Mouse (Mus musculus) kidney, adult 2 months (tissue): ENCODE data around the gene Dync1li1. TPM values are rescaled to one million over a fixed set of nuclear protein-coding genes. Genes with fewer than 3 reads are reported as not detected.

Source experiments
- DNase-seq: peaks from one replicate; pipeline ENCODE4 v3.0.0; 2021
- H3K27ac ChIP-seq: fragments of 200-500 bp; 2 replicates; pipeline ENCODE4 v1.5.1; 2012; ENCODE audit warnings: low read depth, low read length, control low read depth, inconsistent platforms; ENCODE audit not compliant: insufficient read depth
- H3K27me3 ChIP-seq: fragments of 200-500 bp; replicated peaks from 2 replicates; pipeline ENCODE4 v1.6.1; 2012; ENCODE audit warnings: mild to moderate bottlenecking, moderate library complexity, low read length, inconsistent platforms; ENCODE audit not compliant: control insufficient read depth, insufficient read depth
- H3K36me3 ChIP-seq: fragments of 200-500 bp; 2 replicates; pipeline ENCODE4 v1.6.1; 2012; ENCODE audit warnings: mild to moderate bottlenecking, moderate library complexity, low read length, inconsistent platforms; ENCODE audit not compliant: control insufficient read depth, insufficient read depth
- H3K4me1 ChIP-seq: fragments of 200-500 bp; 2 replicates; pipeline ENCODE4 v1.6.1; 2011; ENCODE audit warnings: low read length; ENCODE audit not compliant: control insufficient read depth, insufficient read depth
- H3K4me3 ChIP-seq: fragments of 200-500 bp; 2 replicates; pipeline ENCODE4 v1.5.1; 2011; ENCODE audit warnings: mild to moderate bottlenecking, low read depth, low read length, control low read depth; ENCODE audit not compliant: insufficient read depth
- CTCF ChIP-seq: fragments of 200-500 bp; conservative IDR thresholded peaks from 2 replicates; pipeline ENCODE4 v1.5.1; 2011; ENCODE audit warnings: low read depth, mild to moderate bottlenecking, control low read depth, low read length, moderate library complexity, mixed read lengths; ENCODE audit not compliant: insufficient read depth, insufficient read length
- POLR2A ChIP-seq: fragments of 200-500 bp; IDR thresholded peaks from one replicate; pipeline ENCODE4 v1.6.1; 2011; ENCODE audit warnings: low read depth, low read length, control low read depth
- WGBS: fragments of 180-500 bp; shearing (Covaris S2); methylation state at CpG from one replicate; pipeline ENCODE4 v1.1.7; 2018; 5-methylcytosine and 5-hydroxymethylcytosine counted together
- polyA plus RNA-seq: library from polyadenylated mRNA; depleted of rRNA; stranded (reverse); fragments of >200 nt; gene quantifications from 2 replicates; pipeline ENCODE4 v1.2.3, GENCODE M21; 2012

Gene Dync1li1
- polyA plus RNA-seq, 1 experiment: 24.6 TPM

DNA sequence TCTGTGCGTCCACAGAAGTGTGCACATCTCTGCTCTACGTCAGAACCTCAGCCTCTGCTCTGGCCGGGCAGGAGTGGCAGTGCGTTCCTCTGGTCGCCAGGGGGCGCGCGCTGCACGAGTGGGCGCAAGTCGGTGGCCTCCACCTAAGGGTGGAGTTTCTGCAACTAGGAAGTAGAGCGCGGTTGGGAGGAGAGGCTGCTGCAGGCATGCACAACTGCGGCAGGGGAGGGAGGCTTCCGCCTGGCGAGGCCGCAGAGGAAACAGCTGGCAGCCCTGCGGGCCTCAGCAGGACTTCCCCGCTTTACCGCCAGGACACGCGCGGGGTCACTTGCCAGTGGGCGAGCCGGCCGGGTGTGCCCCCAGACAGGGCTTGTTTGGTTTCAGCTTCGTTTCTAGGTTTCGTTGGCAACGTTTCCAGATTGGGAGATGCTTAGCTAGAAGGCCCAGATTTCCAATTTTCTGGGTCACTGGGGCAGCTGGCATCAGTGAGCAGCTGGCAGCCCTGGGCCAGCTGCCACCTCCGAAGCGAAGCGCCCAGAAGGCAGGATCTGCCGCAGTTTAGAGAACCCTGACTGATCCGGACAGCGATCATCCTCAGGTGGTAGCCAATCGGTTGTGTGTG, 64.4 kb downstream of the Dync1li1 start:
- H3K4me1 ChIP-seq: no peaks in the 10 kb centered on the region
- TF ChIP-seq POLR2A: no peak
- TF ChIP-seq CTCF: peak; percentile 91
- peak overlapping the region; percentile 32 for H3K4me3 ChIP-seq
- no peak overlapping the region for H3K27ac ChIP-seq
- DNase-seq: peak; percentile 94
- no peaks in the 10 kb centered on the region for H3K27me3 ChIP-seq
- 2% methylated on average over 36 of the region's 36 CpGs for WGBS
- no peaks in the 10 kb centered on the region for H3K36me3 ChIP-seq

DNA sequence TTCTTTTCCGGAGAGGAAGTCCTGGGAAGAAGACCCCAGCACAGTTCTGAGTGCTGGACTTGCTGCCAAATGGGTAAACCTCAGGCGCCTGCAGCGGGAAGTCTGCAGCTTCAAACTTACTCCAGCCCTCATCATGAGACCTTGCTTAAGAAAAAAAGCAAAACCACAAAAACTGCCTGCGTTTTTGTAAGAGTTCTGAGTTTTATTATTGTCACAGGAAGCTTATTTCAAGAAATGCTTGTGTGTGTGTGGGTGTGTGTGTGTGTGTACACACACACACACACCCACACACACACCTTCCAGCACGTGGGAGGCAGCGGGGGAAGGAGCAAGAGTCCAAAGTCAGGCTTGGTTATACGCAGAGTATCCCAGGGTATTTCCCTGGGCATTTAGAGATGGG, 69.7 kb downstream of the Dync1li1 start:
- no peak for DNase-seq
- Histone ChIP-seq H3K4me1 (no peaks in the 10 kb centered on the region), H3K27ac (no peak overlapping the region), H3K27me3 (no peaks in the 10 kb centered on the region), H3K36me3 (no peaks in the 10 kb centered on the region), H3K4me3 (no peak overlapping the region)
- no peak for TF ChIP-seq CTCF
- no peak for TF ChIP-seq POLR2A
- 55% methylated on average over 7 of the region's 7 CpGs for WGBS

DNA sequence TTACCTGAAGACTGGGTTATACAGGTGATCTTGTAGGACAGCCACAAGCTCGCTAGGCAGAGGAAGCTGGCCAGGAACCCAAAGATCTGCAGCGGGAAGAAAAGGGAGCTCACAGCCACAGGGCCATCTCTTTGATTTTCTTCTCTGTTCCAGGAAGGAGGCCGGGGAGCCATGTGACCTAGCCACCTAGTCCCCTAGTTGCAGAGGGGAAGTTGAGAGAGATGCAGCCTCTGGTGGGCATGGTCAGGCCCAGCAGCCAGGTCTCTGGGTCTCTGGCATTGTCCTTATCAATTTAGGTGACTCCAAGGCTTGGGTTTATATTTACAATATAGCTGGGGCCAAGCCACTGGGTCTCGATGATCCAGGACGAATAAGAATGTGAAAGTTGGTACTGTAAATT, 70.2 kb downstream of the Dync1li1 start:
- TF ChIP-seq POLR2A (no peak), CTCF (no peak)
- WGBS: 76% methylated on average over 5 of the region's 5 CpGs
- Histone ChIP-seq H3K4me3 (no peak overlapping the region), H3K27me3 (no peaks in the 10 kb centered on the region), H3K27ac (no peak overlapping the region), H3K36me3 (no peaks in the 10 kb centered on the region), H3K4me1 (no peaks in the 10 kb centered on the region)
- no peak for DNase-seq

DNA sequence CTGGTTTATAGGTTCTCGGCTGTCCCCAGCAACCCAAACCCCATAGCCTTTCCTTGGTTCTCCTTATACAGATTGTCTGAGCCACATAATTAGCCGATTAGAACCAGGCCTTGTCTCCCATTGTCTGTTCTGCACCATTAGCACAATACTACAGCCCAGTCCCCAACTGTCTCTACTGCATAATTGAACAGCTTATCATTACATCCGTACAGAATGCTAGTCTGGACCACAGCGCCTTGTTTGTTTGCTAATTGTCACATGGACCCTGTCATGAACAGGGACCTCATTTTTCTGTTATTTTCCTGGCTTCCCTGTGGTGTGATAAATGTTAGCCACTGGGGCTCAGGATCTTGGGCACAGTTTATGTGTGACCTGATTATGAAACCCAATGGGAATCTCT, 71.3 kb downstream of the Dync1li1 start:
- Histone ChIP-seq H3K4me1 (no peaks in the 10 kb centered on the region), H3K36me3 (no peaks in the 10 kb centered on the region), H3K27ac (no peak overlapping the region), H3K4me3 (no peak overlapping the region), H3K27me3 (no peaks in the 10 kb centered on the region)
- WGBS: 82% methylated on average over 4 of the region's 4 CpGs
- TF ChIP-seq CTCF (no peak), POLR2A (no peak)
- no peak for DNase-seq

DNA sequence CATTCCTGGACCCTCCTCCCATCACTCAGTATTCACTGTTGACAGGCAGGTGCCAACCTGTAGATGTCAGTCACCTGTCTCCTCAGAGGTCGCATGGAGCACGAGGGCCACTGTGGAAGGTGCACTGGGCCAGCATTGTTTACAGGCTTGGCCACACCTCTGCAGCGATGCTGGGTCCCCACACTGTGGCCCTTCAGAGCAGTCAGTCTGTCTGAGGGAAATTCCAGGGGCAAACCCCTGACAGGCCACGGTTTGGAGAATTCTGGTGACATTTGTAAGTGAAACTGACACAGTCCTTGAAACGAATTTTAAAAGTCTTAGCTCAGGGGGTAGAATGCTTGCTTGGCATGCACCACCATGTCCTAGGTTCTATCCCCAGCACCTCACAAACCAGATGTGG, 71.8 kb downstream of the Dync1li1 start:
- 88% methylated on average over 5 of the region's 5 CpGs for WGBS
- Histone ChIP-seq H3K4me1 (no peaks in the 10 kb centered on the region), H3K27ac (no peak overlapping the region), H3K27me3 (no peaks in the 10 kb centered on the region), H3K36me3 (no peaks in the 10 kb centered on the region), H3K4me3 (no peak overlapping the region)
- TF ChIP-seq CTCF (no peak), POLR2A (no peak)
- DNase-seq: no peak

DNA sequence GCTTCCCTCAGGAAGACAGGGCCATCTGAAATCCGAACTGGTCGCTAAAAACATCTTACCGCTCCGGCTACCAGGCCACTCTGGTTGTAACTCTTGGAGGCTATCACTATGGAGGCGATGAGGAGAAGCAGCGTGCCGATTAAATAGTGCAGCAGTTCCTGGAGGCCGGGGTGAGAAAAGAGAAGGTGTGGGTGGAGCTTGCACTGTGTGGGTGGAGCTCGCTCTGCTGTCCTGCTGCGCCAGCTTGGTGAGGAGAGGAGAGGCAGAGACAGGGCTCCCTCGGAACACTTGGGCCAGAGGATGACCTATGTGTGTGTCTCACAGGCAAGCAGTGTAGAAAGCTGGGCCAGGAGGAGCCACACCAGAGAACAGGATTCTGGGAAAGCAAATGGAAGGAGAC, 73.3 kb downstream of the Dync1li1 start:
- no peaks in the 10 kb centered on the region for H3K27me3 ChIP-seq
- no peak for DNase-seq
- H3K27ac ChIP-seq: no peak overlapping the region
- H3K4me3 ChIP-seq: no peak overlapping the region
- no peaks in the 10 kb centered on the region for H3K36me3 ChIP-seq
- no peak for TF ChIP-seq CTCF
- no peak for TF ChIP-seq POLR2A
- WGBS: 72% methylated on average over 11 of the region's 11 CpGs
- no peaks in the 10 kb centered on the region for H3K4me1 ChIP-seq

DNA sequence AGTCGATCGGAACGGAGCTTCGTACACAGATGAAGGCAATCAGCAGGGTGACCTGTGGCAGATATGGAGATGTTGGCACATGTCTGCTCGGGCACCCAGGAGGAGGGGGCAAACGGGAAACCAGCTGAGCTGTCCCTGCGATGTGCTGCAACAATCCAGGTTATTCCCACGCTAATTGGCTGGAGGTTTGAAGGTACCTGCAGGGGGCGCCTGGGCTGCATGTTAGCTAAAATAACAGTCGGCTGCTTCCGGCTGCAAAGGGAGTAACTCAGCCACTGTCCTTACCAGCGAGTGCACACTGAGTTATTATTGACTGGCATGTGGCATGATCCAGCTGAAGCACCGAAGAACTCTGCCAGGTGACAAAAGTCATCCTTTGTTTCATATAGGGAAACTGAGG, 74.8 kb downstream of the Dync1li1 start:
- no peak overlapping the region for H3K4me3 ChIP-seq
- no peaks in the 10 kb centered on the region for H3K27me3 ChIP-seq
- no peak overlapping the region for H3K27ac ChIP-seq
- H3K36me3 ChIP-seq: no peaks in the 10 kb centered on the region
- peak; percentile 34 for DNase-seq
- WGBS: 69% methylated on average over 13 of the region's 13 CpGs
- no peak for TF ChIP-seq POLR2A
- peak; percentile 59 for TF ChIP-seq CTCF
- H3K4me1 ChIP-seq: no peaks in the 10 kb centered on the region

DNA sequence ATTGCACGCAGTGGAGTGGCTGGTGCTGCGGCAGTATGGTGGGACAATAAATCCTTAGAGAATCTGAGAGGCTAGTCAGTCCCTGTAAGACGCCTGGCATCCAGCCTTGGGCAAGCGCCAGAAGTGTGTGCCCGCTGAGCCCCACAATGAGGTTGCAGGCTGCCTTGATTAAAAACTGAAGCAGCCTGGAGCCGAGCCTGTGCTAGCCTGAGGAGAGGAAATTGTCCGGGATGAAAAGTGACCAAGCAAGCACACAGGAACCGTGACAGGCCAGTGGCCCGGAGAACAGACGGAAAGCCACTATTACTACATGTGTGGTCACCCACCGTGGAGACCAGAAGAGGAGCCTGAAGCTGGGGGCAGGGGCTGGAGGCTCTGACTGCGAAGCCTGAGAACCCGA, 78.4 kb downstream of the Dync1li1 start:
- Histone ChIP-seq H3K27ac (no peak overlapping the region), H3K4me1 (no peaks in the 10 kb centered on the region), H3K36me3 (no peaks in the 10 kb centered on the region), H3K4me3 (no peak overlapping the region), H3K27me3 (no peaks in the 10 kb centered on the region)
- peak; percentile 32 for DNase-seq
- TF ChIP-seq POLR2A (no peak), CTCF (no peak)
- WGBS: 39% methylated on average over 13 of the region's 13 CpGs
